Mouse (Mus musculus): ENCODE data around the gene Mov10. TPM values are rescaled to one million over a fixed set of nuclear protein-coding genes. Genes with fewer than 3 reads are reported as not detected.

Mov10 gene
- polyA plus RNA-seq, 1 experiment from 2014 or later = 10.2 TPM

DNA sequence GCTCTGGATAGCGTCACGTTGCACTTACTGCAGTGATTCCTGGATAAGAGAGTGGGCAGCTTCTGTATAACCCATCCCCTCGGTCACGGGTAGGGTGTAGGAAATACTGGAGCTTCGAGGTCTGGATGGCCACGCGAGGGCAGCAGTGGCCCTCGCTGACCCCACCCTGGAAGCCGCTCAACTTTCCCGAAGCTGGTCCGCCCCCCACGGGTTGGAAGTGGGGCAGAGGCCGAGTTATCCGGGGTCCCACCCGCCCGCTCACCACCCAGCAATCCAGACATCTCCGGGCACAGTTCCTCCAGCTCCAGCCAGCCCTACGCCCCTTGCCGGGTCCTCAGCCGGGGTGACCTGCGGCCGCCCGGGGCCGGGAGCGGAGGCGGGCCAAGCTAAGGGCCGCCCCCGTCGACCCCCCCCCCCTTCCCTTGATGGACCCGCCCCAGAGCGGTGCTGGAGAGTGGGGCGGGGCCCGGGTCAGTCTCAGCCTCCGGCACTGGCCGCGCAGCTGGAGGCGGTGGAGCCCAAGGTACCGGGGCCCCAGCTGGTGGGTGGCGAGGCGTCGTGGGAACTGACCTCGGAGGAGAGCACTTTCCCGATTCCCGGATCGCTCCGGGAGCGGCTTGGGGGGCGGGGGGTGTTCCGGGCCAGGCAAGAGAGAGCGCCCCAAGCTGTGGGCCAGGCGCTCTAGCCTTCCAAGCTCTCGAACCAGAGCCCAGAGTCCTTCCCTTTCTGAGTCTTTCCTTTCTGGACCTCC lies 29.6 kb downstream of the Mov10 start:
- Histone ChIP-seq H3K9ac (peak overlapping the region; percentile 76), H3K9me3 (no peaks in the 10 kb centered on the region), H3K4me1 (replicated peaks) (peaks cover 30% of the 10 kb centered on the region), H3K4me3 (peak overlapping the region; percentile 52), H3K4me2 (peak overlapping the region; percentile 86), H3K36me3 (peaks cover 3% of the 10 kb centered on the region; the same call in 1 of the 2 replicates), H3K27ac (peak overlapping the region; percentile 48; the same call in 1 of the 2 replicates), H3K27me3 (peaks cover 61% of the 10 kb centered on the region)
- peak; percentile 79 for ATAC-seq (ENCODE audit: low FRiP score)
- 1% methylated on average over 37 of the region's 52 CpGs for WGBS

DNA sequence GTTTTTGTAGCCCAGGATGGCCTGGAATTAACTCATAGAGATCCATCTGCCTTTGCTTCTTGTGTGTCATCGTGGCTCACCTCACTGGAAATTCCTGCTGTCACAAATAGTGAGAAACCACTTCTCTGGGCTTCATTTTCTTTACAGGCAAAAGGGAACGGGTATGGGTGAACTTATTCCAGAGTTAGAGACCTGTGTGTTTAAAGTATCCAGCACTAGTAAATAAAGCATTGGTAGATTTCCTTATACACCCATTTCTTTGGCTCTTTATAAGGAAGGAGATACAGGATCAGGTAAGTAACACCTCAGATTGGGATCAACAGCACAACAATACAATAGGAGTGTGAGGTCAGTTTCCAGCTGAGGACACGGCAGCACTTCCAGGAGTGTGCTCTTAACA lies 30.3 kb downstream of the Mov10 start, which contains the start of gene Rhoc:
Gene Rhoc, plus strand, starts transcription at position 301 of the 400 bp plus-strand sequence.
- H3K27me3 ChIP-seq = peaks cover 68% of the 10 kb centered on the region
- 28% methylated on average over 3 of the region's 3 CpGs for WGBS

DNA sequence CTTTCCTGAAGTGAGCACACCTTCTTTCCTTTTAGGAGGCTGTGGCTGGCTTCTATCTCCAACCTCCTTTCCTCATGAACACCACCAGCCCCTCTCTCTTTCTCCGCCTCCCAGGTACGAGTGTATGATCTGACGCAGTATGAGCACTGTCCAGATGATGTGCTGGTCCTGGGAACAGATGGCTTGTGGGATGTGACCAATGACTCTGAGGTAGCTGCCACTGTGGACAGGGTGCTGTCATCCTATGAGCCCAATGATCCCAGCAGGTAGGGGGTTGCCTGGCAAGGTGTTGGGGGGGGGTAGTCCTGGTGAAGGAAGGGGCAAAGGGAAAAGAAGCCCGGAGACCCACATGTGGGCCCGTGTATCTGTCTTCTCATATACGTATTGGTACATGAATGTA lies 33.1 kb downstream of the Mov10 start:
- no peak overlapping the region for H3K27ac ChIP-seq
- H3K36me3 ChIP-seq = no peaks in the 10 kb centered on the region
- no peak for ATAC-seq (ENCODE audit: low FRiP score)
- peaks cover 37% of the 10 kb centered on the region for H3K4me1 ChIP-seq (replicated peaks)
- H3K9ac ChIP-seq = no peak overlapping the region
- 94% methylated on average over 6 of the region's 6 CpGs for WGBS
- no peaks in the 10 kb centered on the region for H3K9me3 ChIP-seq
- peaks cover 93% of the 10 kb centered on the region for H3K27me3 ChIP-seq
- no peak overlapping the region for H3K4me3 ChIP-seq
- no peak overlapping the region for H3K4me2 ChIP-seq

More for the DNA sequence above, 30.3 kb downstream of the Mov10 start, which contains the start of gene Rhoc:
- Histone ChIP-seq H3K4me2 (peak within 1 kb of the TSS; percentile 86), H3K27ac (peak within 1 kb of the TSS; percentile 48; the same call in 1 of the 2 replicates), H3K4me3 (peak within 1 kb of the TSS; percentile 52), H3K9ac (peak within 1 kb of the TSS; percentile 76), H3K36me3 (peaks cover 3% of the 10 kb centered on the region; the same call in 1 of the 2 replicates), H3K9me3 (no peaks in the 10 kb centered on the region), H3K4me1 (replicated peaks) (peaks cover 24% of the 10 kb centered on the region)
- ATAC-seq (ENCODE audit: low FRiP score) = no peak

DNA sequence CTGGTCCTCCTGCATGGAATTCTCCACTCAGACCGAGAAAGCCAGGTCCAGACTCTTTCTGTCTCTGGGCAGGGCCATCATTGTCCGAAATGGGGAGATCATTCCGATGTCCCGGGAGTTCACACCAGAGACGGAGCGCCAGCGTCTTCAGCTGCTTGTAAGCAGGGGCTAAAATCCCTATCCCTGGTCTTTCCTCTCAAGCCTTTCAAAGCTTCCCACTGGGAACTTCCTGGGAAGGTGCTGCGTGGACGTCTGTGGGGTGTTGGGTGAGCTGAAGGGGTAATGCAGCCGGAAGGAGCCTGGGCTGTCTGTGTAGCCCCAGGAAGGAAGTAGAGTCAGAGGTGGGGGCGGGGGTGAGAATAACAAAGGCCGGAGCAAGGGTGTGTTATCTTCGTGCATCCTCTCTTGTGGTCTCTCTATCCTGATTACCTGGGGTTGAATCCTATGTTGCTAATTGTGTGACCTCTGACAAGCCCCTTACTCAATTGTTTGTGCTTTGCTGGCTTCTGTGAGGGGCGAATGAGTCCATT lies 34.3 kb downstream of the Mov10 start:
- no peak overlapping the region for H3K9ac ChIP-seq
- no peak for ATAC-seq (ENCODE audit: low FRiP score)
- no peaks in the 10 kb centered on the region for H3K9me3 ChIP-seq
- peaks cover 93% of the 10 kb centered on the region for H3K27me3 ChIP-seq
- H3K4me1 ChIP-seq (replicated peaks) = peaks cover 27% of the 10 kb centered on the region
- H3K4me3 ChIP-seq = no peak overlapping the region
- no peaks in the 10 kb centered on the region for H3K36me3 ChIP-seq
- H3K27ac ChIP-seq = no peak overlapping the region
- 36% methylated on average over 14 of the region's 14 CpGs for WGBS
- H3K4me2 ChIP-seq = no peak overlapping the region

DNA sequence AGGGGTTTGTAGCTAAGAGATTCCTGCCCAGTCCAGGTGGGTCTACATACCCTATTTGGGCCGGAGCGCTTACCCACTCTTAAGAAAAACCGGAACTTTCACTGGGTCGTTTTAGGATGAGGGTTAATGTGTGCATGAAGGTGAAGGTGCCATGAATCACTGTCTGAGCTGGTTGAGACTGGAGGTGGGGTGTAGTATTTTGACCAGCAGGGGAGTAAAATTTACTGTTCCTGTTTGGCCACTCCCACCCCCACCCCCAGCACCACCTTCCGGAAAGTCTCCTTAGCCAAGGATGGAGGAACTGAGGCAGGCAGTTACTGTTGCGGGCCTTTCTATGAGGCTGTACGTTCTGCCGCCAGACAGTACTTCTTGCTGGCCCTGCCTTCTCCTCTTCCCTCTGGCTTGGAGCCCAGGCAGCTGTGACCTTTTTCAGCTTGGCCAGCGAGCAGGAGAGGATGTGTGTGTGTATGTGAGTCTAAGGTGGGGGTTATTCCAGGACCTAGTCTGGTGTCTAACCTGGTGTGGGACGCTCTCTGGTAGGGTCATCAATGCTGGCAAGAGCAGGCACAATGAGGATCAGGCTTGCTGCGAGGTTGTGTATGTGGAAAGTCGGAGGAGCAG lies 36.2 kb downstream of the Mov10 start:
- 0 out of 2 replicates have a peak, but pooled peaks have one; percentile 22 for ATAC-seq (ENCODE audit: low FRiP score)
- Histone ChIP-seq H3K27ac (no peak overlapping the region), H3K4me3 (peak overlapping the region; percentile 44), H3K4me1 (replicated peaks) (peaks cover 23% of the 10 kb centered on the region), H3K4me2 (peak overlapping the region; percentile 76; the same call in 1 of the 2 replicates), H3K36me3 (no peaks in the 10 kb centered on the region), H3K9ac (no peak overlapping the region), H3K9me3 (no peaks in the 10 kb centered on the region), H3K27me3 (peaks cover 100% of the 10 kb centered on the region)
- WGBS = 14% methylated on average over 12 of the region's 12 CpGs

DNA sequence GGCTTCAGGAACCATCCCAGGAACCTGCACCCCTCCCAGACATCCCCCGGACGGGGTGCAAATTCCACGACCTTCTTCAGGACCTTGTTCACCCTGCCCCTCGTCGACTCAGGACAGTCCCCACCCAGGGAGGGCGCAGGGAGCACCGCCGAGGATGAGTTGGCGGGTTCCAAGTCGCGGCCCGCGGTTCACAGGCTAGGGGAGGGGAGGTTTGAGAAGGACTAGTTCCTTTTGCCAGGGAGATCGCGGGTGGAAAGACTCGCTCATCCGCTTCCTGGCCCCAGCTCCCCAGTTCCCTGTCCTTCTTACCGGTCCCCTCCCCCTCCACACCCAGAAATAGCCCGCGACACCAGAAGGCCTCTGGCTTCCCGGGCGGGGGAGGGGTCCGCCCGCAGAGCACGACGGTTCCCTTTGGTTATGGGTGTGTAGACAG lies 36.9 kb downstream of the Mov10 start, which contains the start of gene Fam19a3:
Gene Fam19a3, minus strand, starts transcription at position 370 of the 433 bp plus-strand sequence.
- no peaks in the 10 kb centered on the region for H3K36me3 ChIP-seq
- H3K4me1 ChIP-seq (replicated peaks) = peaks cover 26% of the 10 kb centered on the region
- H3K4me2 ChIP-seq = peak within 1 kb of the TSS; percentile 76
- H3K9ac ChIP-seq = peak within 1 kb of the TSS; percentile 63
- peaks cover 100% of the 10 kb centered on the region for H3K27me3 ChIP-seq
- no peaks in the 10 kb centered on the region for H3K9me3 ChIP-seq
- 0 out of 2 replicates have a peak, but pooled peaks have one; percentile 9 for ATAC-seq (ENCODE audit: low FRiP score)
- H3K4me3 ChIP-seq = peak within 1 kb of the TSS; percentile 44
- H3K27ac ChIP-seq = no peak within 1 kb of the TSS
- WGBS = under 1% methylated on average over 26 of the region's 26 CpGs

DNA sequence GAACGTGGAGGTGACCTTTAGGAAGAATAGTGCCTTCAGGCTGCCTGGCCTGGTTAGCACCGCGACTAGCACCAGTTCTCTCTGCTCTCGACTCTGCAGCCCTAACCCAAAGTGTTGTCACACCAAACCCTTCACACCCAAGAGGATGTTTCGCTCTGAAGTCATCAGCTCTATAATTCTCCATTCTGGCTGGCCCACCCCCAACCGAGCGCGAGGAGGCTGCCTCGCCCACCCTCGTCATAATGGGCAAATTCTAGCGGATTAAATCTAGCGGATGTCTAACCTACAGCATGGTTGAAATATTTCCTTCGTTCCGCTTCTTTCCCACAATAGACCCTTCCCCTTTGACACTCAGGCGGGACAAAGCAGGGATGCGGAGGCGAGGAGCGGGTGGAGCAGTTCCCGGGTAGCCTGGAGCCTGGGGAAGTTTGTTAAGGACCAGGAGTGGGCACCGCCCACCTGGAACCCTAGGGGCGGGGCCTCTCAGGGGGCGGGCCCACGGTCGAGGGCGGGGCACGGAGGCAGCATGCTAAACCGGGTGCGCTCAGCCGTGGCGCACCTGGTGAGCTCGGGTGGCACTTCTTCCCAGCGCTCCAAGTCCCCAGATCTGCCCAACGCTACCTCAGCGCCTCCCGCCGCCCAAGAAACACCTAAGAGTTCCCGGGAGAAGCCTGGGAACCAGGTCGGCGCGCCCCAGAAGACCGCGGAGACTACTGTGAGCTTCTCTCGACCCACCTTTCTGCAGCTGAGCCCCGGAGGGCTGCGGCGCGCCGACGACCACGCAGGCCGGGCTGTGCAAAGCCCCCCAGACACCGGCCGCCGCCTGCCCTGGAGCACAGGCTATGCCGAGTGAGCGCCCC lies 37.6 kb downstream of the Mov10 start, which contains the start of gene Ppm1j:
Gene Ppm1j, plus strand, starts transcription at position 496 of the 860 bp plus-strand sequence.
- peak within 1 kb of the TSS; percentile 63 for H3K9ac ChIP-seq
- H3K27ac ChIP-seq = no peak within 1 kb of the TSS
- peaks cover 26% of the 10 kb centered on the region for H3K4me1 ChIP-seq (replicated peaks)
- H3K9me3 ChIP-seq = no peaks in the 10 kb centered on the region
- H3K4me2 ChIP-seq = peak within 1 kb of the TSS; percentile 76
- no peaks in the 10 kb centered on the region for H3K36me3 ChIP-seq
- ATAC-seq (ENCODE audit: low FRiP score) = peak; percentile 52
- H3K27me3 ChIP-seq = peaks cover 100% of the 10 kb centered on the region
- WGBS = under 1% methylated on average over 54 of the region's 56 CpGs
- H3K4me3 ChIP-seq = peak within 1 kb of the TSS; percentile 44

DNA sequence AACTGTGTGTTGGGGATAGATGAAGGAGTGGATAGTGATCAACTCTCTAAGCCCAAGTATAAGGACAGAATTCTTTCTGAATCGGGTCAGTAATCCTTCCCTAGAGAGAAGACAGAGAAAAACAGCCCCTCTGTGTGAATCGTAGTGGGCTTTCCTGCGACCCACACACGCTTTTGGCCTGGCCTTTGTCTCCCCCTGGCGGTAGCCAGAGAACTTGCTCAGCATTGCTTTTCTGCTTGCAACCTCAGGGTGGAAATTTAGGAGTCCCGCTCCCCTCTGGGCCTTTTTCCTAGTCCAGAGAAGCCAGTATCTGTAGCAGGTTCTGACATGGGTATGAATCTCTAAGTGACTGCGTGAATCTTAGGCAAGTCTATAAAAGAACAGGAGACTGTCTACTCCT lies 38.4 kb downstream of the Mov10 start:
- Histone ChIP-seq H3K36me3 (no peaks in the 10 kb centered on the region), H3K9me3 (no peaks in the 10 kb centered on the region), H3K9ac (peak overlapping the region; percentile 13; the same call in 1 of the 2 replicates), H3K4me2 (no peak overlapping the region), H3K4me1 (replicated peaks) (peaks cover 26% of the 10 kb centered on the region), H3K27ac (no peak overlapping the region), H3K27me3 (peaks cover 95% of the 10 kb centered on the region), H3K4me3 (no peak overlapping the region)
- WGBS = 3% methylated on average over 7 of the region's 7 CpGs
- no peak for ATAC-seq (ENCODE audit: low FRiP score)

DNA sequence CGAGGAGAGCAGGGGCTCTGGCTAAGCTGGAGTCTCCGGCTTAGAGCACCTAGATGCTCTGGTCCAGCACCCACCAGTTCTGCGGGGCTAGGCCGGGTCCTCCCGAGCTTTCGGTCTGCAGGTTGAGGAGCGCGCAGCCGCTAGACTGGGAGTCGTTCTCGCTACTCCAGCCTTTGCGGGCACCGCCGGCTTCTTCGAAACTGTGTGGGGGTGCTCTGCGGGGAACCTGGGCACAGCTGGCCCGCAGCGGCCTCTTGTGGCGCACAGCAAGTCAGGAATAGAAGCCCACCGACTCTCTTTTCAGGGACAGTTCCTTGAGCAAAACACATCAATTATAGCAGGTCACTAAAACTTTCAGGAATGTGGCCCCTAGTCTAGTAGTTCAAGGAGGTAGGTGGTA lies 41.0 kb downstream of the Mov10 start:
- H3K9ac ChIP-seq = peak overlapping the region; percentile 35; the same call in 1 of the 2 replicates
- H3K4me3 ChIP-seq = peak overlapping the region; percentile 34
- H3K36me3 ChIP-seq = no peaks in the 10 kb centered on the region
- H3K9me3 ChIP-seq = no peaks in the 10 kb centered on the region
- 0 out of 2 replicates have a peak, but pooled peaks have one; percentile 19 for ATAC-seq (ENCODE audit: low FRiP score)
- peak overlapping the region; percentile 61 for H3K4me2 ChIP-seq
- peaks cover 90% of the 10 kb centered on the region for H3K27me3 ChIP-seq
- peaks cover 26% of the 10 kb centered on the region for H3K4me1 ChIP-seq (replicated peaks)
- under 1% methylated on average over 20 of the region's 20 CpGs for WGBS
- no peak overlapping the region for H3K27ac ChIP-seq

DNA sequence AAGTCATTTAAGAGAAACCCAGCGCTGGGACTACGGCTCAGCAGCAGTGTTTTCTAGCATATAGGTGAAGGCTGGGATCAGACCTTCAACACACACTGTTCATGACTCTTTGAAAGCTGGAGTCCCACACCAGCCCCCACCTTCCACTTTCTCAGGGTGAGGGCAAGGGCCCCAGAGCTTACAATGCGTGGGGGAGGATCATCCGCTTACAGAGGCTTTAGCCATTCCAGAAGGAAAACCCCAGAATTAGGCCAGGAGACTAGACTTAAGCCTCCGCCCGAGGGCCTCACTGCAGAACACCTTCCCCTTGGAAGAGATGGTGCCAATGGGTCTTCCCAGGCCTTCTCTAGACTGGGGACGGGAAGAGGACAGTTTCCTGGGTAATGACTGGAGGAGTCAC lies 45.1 kb downstream of the Mov10 start:
- Histone ChIP-seq H3K27ac (no peak overlapping the region), H3K9me3 (no peaks in the 10 kb centered on the region), H3K4me2 (no peak overlapping the region), H3K4me1 (replicated peaks) (peaks cover 7% of the 10 kb centered on the region), H3K4me3 (no peak overlapping the region), H3K9ac (no peak overlapping the region), H3K36me3 (no peaks in the 10 kb centered on the region), H3K27me3 (peaks cover 74% of the 10 kb centered on the region)
- ATAC-seq (ENCODE audit: low FRiP score) = no peak
- WGBS = 81% methylated on average over 7 of the region's 7 CpGs

DNA sequence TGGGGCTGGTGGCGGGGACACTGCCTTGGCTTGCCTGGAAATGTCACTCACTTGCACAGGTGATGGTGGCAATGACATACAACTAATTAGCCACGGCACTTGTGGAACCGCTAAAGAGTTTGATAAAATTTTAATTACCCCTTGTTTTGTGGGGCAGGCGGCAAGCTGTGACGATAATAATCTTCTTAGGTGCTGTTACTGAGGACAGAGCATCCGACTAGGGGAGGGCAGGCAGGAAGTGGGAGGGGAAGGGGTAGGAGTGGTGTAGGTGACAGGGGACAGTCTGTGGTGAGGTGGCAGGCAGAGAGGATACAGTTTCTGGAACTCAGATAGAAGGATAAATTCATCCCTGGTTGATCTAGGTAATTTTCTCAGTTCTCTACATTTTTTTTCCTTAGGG lies 46.9 kb downstream of the Mov10 start:
- H3K9me3 ChIP-seq = no peaks in the 10 kb centered on the region
- H3K9ac ChIP-seq = no peak overlapping the region
- H3K4me1 ChIP-seq (replicated peaks) = no peaks in the 10 kb centered on the region
- no peak for ATAC-seq (ENCODE audit: low FRiP score)
- no peak overlapping the region for H3K27ac ChIP-seq
- H3K4me2 ChIP-seq = no peak overlapping the region
- 77% methylated on average over 6 of the region's 6 CpGs for WGBS
- H3K27me3 ChIP-seq = peaks cover 56% of the 10 kb centered on the region
- no peaks in the 10 kb centered on the region for H3K36me3 ChIP-seq
- H3K4me3 ChIP-seq = no peak overlapping the region
